Mouse (Mus musculus): Measurements from ENCODE around the gene Pecr.
"Not testable (repeated sequence)": the region's sequence is repeated elsewhere in the genome, so short reads cannot be mapped to it uniquely, and the experiment has no call there.

DNA sequence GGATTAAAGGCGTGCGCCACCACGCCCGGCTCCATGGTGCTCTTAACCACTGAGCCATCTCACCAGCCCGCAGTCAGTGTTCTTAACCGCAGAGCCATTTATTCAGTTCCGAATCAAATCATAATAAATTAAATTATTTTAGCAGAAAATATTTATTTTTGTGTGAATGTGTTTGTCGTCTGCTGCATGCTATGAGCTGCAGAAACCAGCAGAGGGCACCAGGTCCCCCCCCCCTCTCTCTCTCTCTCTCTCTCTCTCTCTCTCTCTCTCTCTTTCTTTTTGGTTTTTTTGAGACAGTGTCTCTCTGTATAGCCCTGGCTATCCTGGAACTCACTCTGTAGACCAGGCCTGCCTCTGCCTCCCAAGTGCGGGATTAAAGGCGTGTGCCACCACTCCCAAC is 51.5 kb downstream of the Pecr start:
- TF ChIP-seq CTCF (IDR thresholded peaks at IDR 0.05; ENCODE audit: borderline replicate concordance, insufficient read depth, low read length); POLR2A (IDR thresholded peaks at IDR 0.05; ENCODE audit: low read depth, low read length): not testable (repeated sequence)

All from embryonic fibroblast, embryonic 13.5 days (primary cell).